Mouse (Mus musculus) heart, postnatal 0 days (tissue): ENCODE results near the gene Eln.

Experiments
- CTCF ChIP-seq: IDR thresholded peaks from 2 replicates; pipeline ENCODE4 v1.5.1; 2016; ENCODE audit warnings: antibody characterized with exemption, control low read depth, low read depth
- EP300 ChIP-seq: IDR thresholded peaks from 2 replicates; pipeline ENCODE4 v1.6.1; 2016; ENCODE audit warnings: antibody characterized with exemption, low read depth

DNA sequence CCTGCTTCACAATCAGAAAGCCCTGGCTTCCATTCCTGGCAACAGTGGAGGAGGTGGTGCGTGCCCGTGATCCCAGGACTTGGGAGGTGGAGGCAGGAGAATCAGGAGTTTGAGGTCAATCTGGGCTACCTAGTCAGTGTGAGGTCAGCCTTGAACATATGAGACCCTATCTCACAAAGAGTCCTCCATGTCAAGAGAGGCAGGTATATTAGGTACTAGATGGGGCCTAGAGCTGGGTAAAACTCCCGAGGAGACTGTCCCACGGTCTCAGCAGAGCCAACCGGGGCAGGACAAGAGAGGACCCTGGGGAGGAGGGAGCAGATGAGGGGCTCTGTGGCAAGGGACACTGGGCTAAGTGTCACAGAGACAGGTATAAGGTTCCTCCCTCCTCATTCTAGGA is 69.6 kb downstream of the Eln start:
- no peak for TF ChIP-seq CTCF
- TF ChIP-seq EP300, result no peak
